Mouse (Mus musculus) kidney, adult 18-20 months (tissue): Measurements from ENCODE around the gene 5330417C22Rik.
A peak's percentile ranks its signal among the peaks of the same experiment; 100 is the strongest.
"Not testable (repeated sequence)": the region's sequence is repeated elsewhere in the genome, so short reads cannot be mapped to it uniquely, and the experiment has no call there.

Source experiments
- DNase-seq: peaks from one replicate; pipeline ENCODE4 v3.0.0; 2021

Gene 5330417C22Rik

GRCm38 (mm10) chr3:108528489-108528888 is 7.8 kb downstream of the 5330417C22Rik start:
- no peak for DNase-seq

DNA sequence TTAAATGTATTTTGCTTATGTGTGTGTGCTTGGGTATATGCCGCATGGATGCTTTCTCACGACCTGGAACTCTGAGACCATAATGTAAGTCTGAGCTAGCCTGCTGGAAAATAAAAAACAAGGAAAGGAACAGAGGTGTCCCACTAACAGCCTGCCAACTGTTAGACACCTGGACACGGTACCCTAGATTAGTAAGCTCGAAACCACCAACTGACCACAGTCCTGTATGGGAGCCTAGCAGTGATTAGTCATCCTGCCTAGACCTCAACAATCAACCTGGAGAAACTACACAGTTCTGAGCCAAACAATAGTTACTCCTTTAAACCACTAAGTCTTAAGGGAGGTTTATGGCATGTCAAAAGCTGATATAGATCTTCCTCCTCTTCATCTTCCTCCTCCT is 12.9 kb downstream of the 5330417C22Rik start:
- no peak for DNase-seq

GRCm38 (mm10) chr3:108518276-108518675 is 18.1 kb downstream of the 5330417C22Rik start:
- DNase-seq: no peak

DNA sequence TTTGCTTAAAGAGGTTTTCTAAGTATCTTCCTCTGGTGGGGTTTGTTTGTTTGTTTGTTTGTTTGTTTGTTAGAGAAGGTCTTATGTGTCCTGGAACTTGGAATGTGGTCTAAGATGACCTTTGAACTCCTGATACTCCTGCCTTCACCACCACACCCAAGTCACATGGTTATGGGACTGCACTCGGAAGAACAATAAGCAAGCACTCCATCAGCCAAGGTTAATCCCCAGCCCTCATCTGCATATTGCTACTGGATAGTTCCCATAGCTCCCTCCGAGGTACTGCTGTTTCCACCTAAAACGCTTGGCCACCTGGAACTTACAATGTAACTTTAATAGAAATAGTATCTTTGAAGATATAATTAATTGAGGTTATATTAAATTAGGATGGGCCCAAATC is 22.9 kb downstream of the 5330417C22Rik start:
- DNase-seq: no peak

DNA sequence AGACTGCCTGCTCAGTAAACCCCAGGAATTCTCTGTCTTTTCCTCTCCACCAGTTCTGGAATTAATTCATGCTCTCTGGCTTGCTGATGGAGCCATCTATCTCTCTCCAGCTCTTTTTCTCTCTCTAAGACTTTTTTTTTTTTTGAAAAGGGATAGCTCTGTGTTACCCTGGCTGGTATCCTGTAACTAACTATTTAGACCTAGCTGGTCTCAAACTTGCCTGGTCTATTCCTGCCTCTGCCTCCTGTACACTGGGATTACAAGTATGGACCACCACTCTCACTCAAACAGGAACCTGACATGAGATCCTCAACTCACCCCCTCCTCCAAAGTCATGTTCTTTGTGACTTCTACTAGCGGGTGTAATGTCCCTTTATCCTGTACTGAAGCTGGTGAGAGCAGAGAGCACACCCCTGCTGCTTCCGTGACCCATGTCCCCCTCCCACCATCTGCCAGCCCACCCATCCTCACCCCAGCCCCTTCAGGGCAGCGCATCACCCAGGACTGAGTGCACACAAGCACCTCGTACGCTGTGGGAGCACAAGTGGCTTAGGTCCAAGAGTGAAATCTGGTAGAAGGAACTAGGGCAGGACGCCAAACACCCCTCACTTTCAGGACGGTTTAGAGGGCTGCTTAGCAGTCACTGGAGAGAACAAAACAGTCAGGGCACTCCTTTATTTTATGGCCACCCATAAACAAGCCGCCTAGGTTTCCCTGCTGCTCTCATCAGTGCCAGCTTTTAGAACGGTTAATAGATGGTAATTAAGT is 25.4 kb downstream of the 5330417C22Rik start:
- no peak for DNase-seq

- DNase-seq: no peak
Observed at GRCm38 (mm10) chr3:108510156-108510555, 26.2 kb downstream of the 5330417C22Rik start.

GRCm38 (mm10) chr3:108508745-108509474 is 27.4 kb downstream of the 5330417C22Rik start:
- DNase-seq: no peak

- DNase-seq: no peak
Observed at GRCm38 (mm10) chr3:108503908-108504307, 32.4 kb downstream of the 5330417C22Rik start.

GRCm38 (mm10) chr3:108501411-108501810 is 34.9 kb downstream of the 5330417C22Rik start:
- not testable (repeated sequence) for DNase-seq

DNA sequence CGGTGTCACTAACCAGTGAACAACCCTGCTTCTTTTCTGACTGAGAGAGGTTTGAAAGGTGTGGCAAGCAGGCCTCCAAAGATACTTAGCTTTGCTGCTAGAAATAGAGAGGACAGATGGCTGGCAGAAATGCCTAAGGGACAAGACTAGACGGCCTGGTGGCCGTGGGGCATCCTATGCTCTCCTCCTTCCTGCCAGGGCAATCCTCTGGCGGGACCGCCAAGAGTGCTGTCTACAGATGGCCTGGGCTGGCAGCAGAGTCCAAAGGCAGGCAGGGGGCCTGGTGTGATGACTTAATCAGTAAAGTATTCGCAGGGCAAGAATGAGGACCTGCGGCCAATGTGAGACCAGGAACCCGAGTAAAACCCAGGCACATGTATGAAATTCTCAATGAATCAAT is 36.5 kb downstream of the 5330417C22Rik start:
- DNase-seq: no peak

GRCm38 (mm10) chr3:108497602-108498001 is 38.7 kb downstream of the 5330417C22Rik start:
- no peak for DNase-seq

DNA sequence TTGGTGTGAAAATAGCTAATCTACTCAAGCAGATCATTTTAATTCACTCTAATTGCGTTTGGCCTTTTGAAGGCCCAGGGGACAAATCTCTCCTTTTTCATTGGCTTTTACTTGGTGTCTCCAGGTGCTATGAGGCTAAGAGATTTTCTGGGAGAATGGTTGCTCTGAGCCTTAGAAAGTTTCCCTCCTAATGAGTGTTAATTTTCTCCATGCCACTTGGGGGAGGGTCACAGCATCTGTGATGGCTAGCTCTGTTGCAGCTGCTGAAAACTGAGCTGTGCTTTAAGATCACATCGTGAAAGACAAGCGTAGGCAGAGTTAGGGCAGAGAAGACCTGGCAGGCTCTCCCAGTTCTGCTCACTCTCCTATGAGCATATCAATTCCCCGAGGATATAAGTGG is 40.9 kb downstream of the 5330417C22Rik start:
- DNase-seq: no peak

GRCm38 (mm10) chr3:108494861-108495474 is 41.4 kb downstream of the 5330417C22Rik start:
- peak; percentile 17 for DNase-seq

GRCm38 (mm10) chr3:108489968-108490367 is 46.4 kb downstream of the 5330417C22Rik start:
- no peak for DNase-seq

GRCm38 (mm10) chr3:108484749-108485148 is 51.6 kb downstream of the 5330417C22Rik start:
- no peak for DNase-seq

DNA sequence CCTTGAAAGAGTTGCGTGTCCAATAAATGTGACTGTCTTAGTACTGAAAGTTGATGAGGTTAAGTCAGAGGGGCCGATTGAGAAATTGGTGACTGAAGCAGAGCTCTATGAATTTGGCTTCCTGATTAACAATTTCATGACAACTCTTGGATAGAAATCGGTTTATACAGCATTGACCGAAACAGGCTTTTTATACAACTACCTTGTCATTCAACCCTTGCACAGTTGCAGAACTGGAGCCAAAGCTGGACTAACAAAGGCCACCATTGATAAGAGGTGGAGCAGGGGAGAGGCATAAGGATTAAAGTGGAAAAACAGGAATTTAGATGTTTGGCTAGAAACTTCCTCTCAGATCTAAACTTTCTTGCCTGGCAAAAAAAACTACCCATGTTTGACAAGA is 57.5 kb downstream of the 5330417C22Rik start:
- DNase-seq: no peak

DNA sequence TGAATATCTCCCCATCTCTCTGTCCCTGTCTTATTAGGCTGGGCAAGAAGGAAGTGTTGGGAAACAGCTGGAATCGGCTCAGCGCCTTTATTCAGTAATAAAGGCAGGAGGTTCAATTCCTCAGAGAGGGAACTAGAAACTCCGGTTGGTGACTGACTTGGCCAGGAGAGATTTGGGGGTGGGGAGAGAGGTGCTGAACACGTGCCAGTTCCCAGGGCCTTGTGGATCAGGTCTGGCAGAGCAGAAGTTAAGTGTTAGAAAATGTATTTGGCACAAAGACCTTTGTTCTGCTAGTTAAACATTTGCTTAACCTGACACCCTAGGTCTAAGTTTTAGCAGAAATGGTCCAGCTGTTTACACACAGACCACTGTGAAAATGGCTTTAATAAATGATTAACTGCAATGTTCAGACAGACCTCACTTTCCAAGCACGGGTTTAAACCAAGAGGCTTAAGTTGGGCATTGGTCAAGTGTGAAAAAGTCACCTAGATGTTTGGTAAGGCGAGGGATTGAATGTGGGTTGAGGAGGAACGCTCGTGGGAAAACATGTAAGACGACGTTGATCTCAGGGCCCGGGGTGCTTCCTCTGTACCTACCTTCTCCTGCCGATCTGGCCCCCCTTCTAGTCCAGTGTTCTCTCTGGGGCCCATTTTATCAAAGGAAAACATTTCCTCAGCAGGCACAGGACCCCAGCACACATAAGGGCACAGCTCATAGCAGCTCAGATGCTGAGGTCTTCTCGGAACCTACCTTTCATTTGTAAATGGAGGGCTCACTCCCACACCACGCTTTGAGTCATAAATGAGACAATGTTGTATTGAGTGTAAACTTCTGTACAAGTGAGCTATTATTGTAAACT is 59.3 kb downstream of the 5330417C22Rik start:
- peak; percentile 84 for DNase-seq

DNA sequence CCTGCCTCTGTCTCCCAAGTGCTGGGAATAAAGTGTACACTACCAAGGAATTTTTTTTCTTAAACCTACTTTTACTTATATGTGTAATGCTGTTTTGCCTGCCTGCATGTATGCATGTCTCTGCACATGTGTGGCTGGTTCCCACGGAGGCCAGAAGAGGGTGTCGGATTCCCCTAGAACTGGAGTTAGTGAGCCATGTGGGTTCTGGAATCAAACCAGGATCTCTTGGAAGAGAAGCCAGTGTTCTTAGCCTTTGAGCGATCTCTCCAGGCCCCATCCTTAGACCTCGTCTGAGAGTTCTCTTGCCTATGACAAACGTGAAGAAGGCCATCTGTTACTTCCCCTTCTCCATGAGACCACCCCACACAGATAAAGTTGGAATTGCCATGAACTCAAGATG is 60.8 kb downstream of the 5330417C22Rik start:
- DNase-seq: peak; percentile 11

DNA sequence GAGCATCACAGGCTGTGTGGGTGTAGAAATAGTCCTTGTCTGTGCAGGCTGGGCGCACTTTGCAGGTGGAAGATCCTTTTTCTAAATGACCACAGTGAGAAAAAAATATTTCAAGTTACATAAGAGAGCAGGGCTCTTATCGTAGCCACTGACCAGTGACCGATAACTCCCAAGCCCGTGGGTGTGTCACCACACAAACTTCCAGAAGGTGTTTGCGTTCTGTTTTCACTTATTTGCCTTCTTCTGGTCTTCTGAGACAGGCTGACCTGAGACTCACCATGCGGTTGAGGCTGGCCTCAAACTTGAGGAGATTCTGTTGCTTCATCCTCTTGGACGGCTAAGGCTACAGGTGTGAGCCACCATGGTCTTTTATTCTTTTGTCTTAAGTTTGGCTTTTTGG is 61.4 kb downstream of the 5330417C22Rik start:
- DNase-seq: no peak

GRCm38 (mm10) chr3:108467760-108468159 is 68.6 kb downstream of the 5330417C22Rik start:
- no peak for DNase-seq

GRCm38 (mm10) chr3:108466425-108466824 is 69.9 kb downstream of the 5330417C22Rik start:
- DNase-seq: peak; percentile 74

DNA sequence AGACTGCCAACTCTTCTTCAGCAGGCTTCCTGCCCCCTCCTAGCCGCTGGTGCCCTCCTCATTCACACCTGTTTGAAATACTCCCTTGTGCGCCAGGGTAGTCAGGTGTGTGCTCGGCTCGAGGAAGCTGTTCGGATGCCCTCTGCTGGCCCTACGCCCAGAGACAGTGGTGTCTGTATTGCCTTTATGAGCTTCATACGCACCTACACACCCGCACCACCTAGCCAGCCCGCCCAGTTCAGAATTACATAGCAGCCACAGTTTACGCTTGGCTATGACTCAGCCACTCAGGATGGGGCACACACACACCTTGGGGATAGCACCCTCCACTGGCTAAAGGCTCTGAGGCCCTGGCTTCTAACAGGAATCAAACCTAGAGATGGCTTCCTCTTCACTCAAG is 77.5 kb downstream of the 5330417C22Rik start:
- DNase-seq: peak; percentile 67

GRCm38 (mm10) chr3:108458380-108458779 is 78.0 kb downstream of the 5330417C22Rik start:
- DNase-seq: no peak
